Mouse (Mus musculus) embryonic facial prominence, embryonic 15.5 days (tissue): Measurements from ENCODE around the gene Hmg20b. TPM values are rescaled to one million over a fixed set of nuclear protein-coding genes. Genes with fewer than 3 reads are reported as not detected.

Source experiments
- ATAC-seq: fragments of 200-750 bp; cut with Nextera tagmentation; 2 replicates; pipeline ENCODE4 v1.8.0; 2017; ENCODE audit warnings: low read depth, moderate TSS enrichment; ENCODE audit not compliant: insufficient number of reproducible peaks, low FRiP score, low TSS enrichment
- H3K27ac ChIP-seq: fragments of 300-500 bp; sonication (generic); replicated peaks from 2 replicates; pipeline ENCODE4 v1.5.1; 2015; ENCODE audit warnings: mild to moderate bottlenecking, inconsistent platforms
- H3K27me3 ChIP-seq: fragments of 300-500 bp; sonication (generic); 2 replicates; pipeline ENCODE4 v1.6.1; 2015; ENCODE audit warnings: inconsistent platforms
- H3K36me3 ChIP-seq: fragments of 300-500 bp; sonication (generic); 2 replicates; pipeline ENCODE4 v1.6.1; 2015; ENCODE audit warnings: mild to moderate bottlenecking, inconsistent platforms
- H3K4me1 ChIP-seq: fragments of 300-500 bp; sonication (generic); 2 replicates; pipeline ENCODE4 v1.6.1; 2015; ENCODE audit warnings: inconsistent platforms
- H3K4me2 ChIP-seq: fragments of 300-500 bp; sonication (generic); replicated peaks from 2 replicates; pipeline ENCODE4 v1.6.1; 2015; ENCODE audit warnings: mild to moderate bottlenecking, inconsistent platforms
- H3K4me3 ChIP-seq: fragments of 300-500 bp; sonication (generic); replicated peaks from 2 replicates; pipeline ENCODE4 v1.5.1; 2015; ENCODE audit warnings: mild to moderate bottlenecking, inconsistent platforms
- H3K9ac ChIP-seq: fragments of 300-500 bp; sonication (generic); 2 replicates; pipeline ENCODE4 v1.6.1; 2015; ENCODE audit warnings: inconsistent platforms
- H3K9me3 ChIP-seq: fragments of 300-500 bp; sonication (generic); replicated peaks from 2 replicates; pipeline ENCODE4 v1.6.1; 2016; ENCODE audit warnings: inconsistent platforms
- WGBS: fragments of 180-500 bp; shearing (Covaris S2); methylation state at CpG from one replicate; pipeline ENCODE4 v1.1.7; 2015; 5-methylcytosine and 5-hydroxymethylcytosine counted together
- polyA plus RNA-seq: library from polyadenylated mRNA; unstranded; fragments of >200 nt; fragmentation: Nextera tagmentation; extraction: Ambion mirVana; gene quantifications from 2 replicates; pipeline ENCODE4 v1.2.1, GENCODE M21; 2015

The Hmg20b gene
- 94.7 and 96.1 TPM in 2 replicates for polyA plus RNA-seq

GRCm38 (mm10) chr10:81350351-81351063 lies at the start of gene Hmg20b:
TSS of gene Hmg20b (minus strand) at chr10:81350480.
- H3K4me2 ChIP-seq, result peak within 1 kb of the TSS; percentile 86
- H3K9ac ChIP-seq, result peak within 1 kb of the TSS; percentile 59
- peak within 1 kb of the TSS; percentile 64 for H3K4me3 ChIP-seq
- peak; percentile 96 for ATAC-seq
- H3K36me3 ChIP-seq, result peaks cover 13% of the 10 kb centered on the region
- no peaks in the 10 kb centered on the region for H3K27me3 ChIP-seq
- peak within 1 kb of the TSS; percentile 78 for H3K27ac ChIP-seq
- H3K4me1 ChIP-seq, result peaks cover 53% of the 10 kb centered on the region
- no peaks in the 10 kb centered on the region for H3K9me3 ChIP-seq
- WGBS, result under 1% methylated on average over 54 of the region's 54 CpGs

DNA sequence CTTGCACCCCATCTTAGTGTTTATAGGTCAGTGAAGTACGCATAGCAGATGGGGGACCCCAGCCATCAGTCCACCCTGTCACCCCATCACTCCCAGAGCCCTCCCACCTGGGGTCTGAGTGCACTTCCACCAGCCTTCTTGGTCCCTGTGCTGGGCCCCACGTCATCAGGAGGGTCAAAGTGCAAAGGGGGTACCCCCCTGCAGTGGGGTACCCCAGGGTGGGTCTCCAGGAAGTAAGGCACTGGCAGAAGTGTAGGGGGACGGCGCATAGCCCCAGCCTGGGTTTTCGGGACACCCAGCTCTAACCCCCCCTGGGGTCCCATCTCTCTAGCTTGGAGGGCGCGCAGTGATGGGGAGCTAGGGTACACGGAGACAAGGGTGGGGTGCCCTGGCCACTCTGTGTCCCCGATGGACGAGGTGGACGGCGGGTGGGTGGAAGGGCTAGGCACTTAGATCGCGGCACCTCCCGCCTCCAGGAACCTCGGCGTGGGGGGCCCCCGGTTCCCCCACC lies 49.6 kb upstream of the Hmg20b start:
- no peaks in the 10 kb centered on the region for H3K27me3 ChIP-seq
- H3K27ac ChIP-seq, result no peak overlapping the region
- WGBS, result 82% methylated on average over 18 of the region's 18 CpGs
- H3K4me1 ChIP-seq, result peaks cover 56% of the 10 kb centered on the region
- H3K9me3 ChIP-seq, result no peaks in the 10 kb centered on the region
- no peak overlapping the region for H3K4me2 ChIP-seq
- H3K36me3 ChIP-seq, result peaks cover 56% of the 10 kb centered on the region
- ATAC-seq, result no peak
- no peak overlapping the region for H3K9ac ChIP-seq
- H3K4me3 ChIP-seq, result no peak overlapping the region

DNA sequence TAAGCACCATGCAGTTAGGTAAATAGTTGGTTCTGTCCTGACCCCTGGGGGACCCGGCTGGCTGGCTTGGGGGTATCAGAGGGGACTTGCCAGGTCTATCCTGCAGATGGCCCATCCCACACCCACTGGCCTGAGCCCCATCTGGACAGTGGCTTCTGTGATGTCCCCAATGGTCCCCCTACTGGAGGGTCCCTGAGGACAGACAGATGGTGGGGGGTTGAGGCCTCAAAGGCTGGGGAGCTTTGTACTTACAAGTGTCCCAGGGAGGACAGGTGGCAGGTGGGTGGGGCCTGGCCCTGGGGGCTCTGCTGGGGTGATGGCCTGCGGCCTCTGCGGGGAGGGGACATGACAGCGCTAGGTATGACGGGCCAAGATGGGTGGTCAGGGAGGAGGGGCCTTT lies 49.0 kb upstream of the Hmg20b start:
- Histone ChIP-seq H3K27ac (no peak overlapping the region), H3K4me2 (no peak overlapping the region), H3K4me1 (peaks cover 53% of the 10 kb centered on the region), H3K4me3 (no peak overlapping the region), H3K36me3 (peaks cover 51% of the 10 kb centered on the region), H3K9me3 (no peaks in the 10 kb centered on the region), H3K9ac (no peak overlapping the region), H3K27me3 (no peaks in the 10 kb centered on the region)
- WGBS, result 61% methylated on average over 5 of the region's 5 CpGs
- no peak for ATAC-seq

GRCm38 (mm10) chr10:81396749-81397148 lies 46.5 kb upstream of the Hmg20b start:
- Histone ChIP-seq H3K27me3 (no peaks in the 10 kb centered on the region), H3K9me3 (no peaks in the 10 kb centered on the region), H3K36me3 (peaks cover 38% of the 10 kb centered on the region), H3K9ac (no peak overlapping the region), H3K4me3 (no peak overlapping the region), H3K4me2 (no peak overlapping the region), H3K27ac (peak overlapping the region; percentile 7; the same call in 1 of the 2 replicates), H3K4me1 (peaks cover 48% of the 10 kb centered on the region)
- WGBS, result 68% methylated on average over 5 of the region's 5 CpGs
- ATAC-seq, result no peak

DNA sequence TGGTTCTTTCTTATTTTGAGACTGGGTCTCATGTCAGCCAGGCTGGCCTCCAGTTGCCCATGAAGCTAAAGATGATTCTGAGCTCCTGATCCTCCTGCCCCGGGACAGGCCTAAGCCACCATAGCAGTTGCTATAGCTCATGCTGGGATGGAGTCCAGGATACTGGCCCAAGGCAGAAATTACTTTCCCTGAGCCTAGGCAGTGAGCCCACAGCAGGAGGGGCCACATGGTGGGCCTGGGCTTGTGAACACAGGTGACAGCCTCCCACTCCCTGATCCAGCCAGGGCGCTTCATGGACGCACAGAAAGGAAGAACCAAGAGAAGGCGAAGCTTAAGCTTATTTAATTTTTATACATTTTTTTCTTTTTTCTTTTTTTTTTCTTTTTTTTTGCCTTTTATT lies 45.6 kb upstream of the Hmg20b start:
- Histone ChIP-seq H3K4me1 (peaks cover 39% of the 10 kb centered on the region), H3K36me3 (peaks cover 37% of the 10 kb centered on the region), H3K27me3 (no peaks in the 10 kb centered on the region), H3K27ac (no peak overlapping the region; the same call in 1 of the 2 replicates), H3K9ac (no peak overlapping the region), H3K4me2 (no peak overlapping the region), H3K9me3 (no peaks in the 10 kb centered on the region), H3K4me3 (no peak overlapping the region)
- 85% methylated on average over 4 of the region's 4 CpGs for WGBS
- no peak for ATAC-seq

DNA sequence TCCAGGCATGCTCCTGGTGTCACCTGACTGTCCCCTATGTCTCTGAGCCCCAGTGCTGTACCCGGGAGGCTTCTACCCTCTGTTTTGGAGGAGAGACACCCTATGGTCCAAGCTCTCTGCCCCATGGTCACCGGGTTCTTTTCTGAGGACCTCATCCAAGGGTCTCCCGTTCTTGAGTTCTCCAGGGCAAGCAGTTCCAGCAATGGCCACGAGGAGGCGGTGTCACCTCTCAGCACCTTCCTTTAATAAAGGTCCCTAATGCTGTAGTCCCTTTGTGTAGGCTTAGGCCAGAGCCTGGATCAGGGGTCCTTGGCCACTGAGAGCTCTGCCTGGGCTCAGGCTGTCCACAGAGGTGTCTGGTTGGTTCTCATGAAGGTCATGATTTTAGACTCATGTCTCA lies 44.8 kb upstream of the Hmg20b start:
- H3K27ac ChIP-seq, result no peak overlapping the region

GRCm38 (mm10) chr10:81393456-81394063 lies 43.3 kb upstream of the Hmg20b start:
- 6% methylated on average over 19 of the region's 19 CpGs for WGBS
- H3K27ac ChIP-seq, result peak overlapping the region; percentile 60

More for the DNA sequence above, 44.8 kb upstream of the Hmg20b start:
- no peak for ATAC-seq
- no peak overlapping the region for H3K9ac ChIP-seq
- H3K4me1 ChIP-seq, result peaks cover 35% of the 10 kb centered on the region
- no peak overlapping the region for H3K4me2 ChIP-seq
- peaks cover 30% of the 10 kb centered on the region for H3K36me3 ChIP-seq
- no peak overlapping the region for H3K4me3 ChIP-seq
- WGBS, result 19% methylated on average over 5 of the region's 5 CpGs
- no peaks in the 10 kb centered on the region for H3K9me3 ChIP-seq
- no peaks in the 10 kb centered on the region for H3K27me3 ChIP-seq

GRCm38 (mm10) chr10:81392781-81393185 lies 42.5 kb upstream of the Hmg20b start, which contains the start of gene Smim24:
TSS of gene Smim24 (plus strand) at chr10:81393051.
- Histone ChIP-seq H3K4me2 (peak within 1 kb of the TSS; percentile 61), H3K27me3 (no peaks in the 10 kb centered on the region), H3K4me3 (peak within 1 kb of the TSS; percentile 30), H3K4me1 (peaks cover 43% of the 10 kb centered on the region), H3K36me3 (peaks cover 30% of the 10 kb centered on the region), H3K9ac (peak within 1 kb of the TSS; percentile 33), H3K27ac (peak within 1 kb of the TSS; percentile 60), H3K9me3 (no peaks in the 10 kb centered on the region)
- 62% methylated on average over 14 of the region's 14 CpGs for WGBS
- ATAC-seq, result no peak

More at GRCm38 (mm10) chr10:81393456-81394063, 43.3 kb upstream of the Hmg20b start:
- Histone ChIP-seq H3K27me3 (no peaks in the 10 kb centered on the region), H3K4me3 (peak overlapping the region; percentile 30), H3K4me2 (peak overlapping the region; percentile 61), H3K9me3 (no peaks in the 10 kb centered on the region), H3K4me1 (peaks cover 44% of the 10 kb centered on the region), H3K9ac (peak overlapping the region; percentile 33), H3K36me3 (peaks cover 28% of the 10 kb centered on the region)
- no peak for ATAC-seq

- H3K27ac ChIP-seq, result no peak overlapping the region
- no peak overlapping the region for H3K4me2 ChIP-seq
- H3K9ac ChIP-seq, result no peak overlapping the region
- ATAC-seq, result no peak
- H3K36me3 ChIP-seq, result peaks cover 30% of the 10 kb centered on the region
- H3K4me3 ChIP-seq, result no peak overlapping the region
- H3K9me3 ChIP-seq, result no peaks in the 10 kb centered on the region
- WGBS, result 77% methylated on average over 6 of the region's 6 CpGs
- H3K4me1 ChIP-seq, result peaks cover 37% of the 10 kb centered on the region
- H3K27me3 ChIP-seq, result no peaks in the 10 kb centered on the region
These were observed 42.0 kb upstream of the Hmg20b start for GRCm38 (mm10) chr10:81392270-81392669.

GRCm38 (mm10) chr10:81390678-81390965 lies 40.3 kb upstream of the Hmg20b start:
- Histone ChIP-seq H3K9ac (no peak overlapping the region), H3K27me3 (no peaks in the 10 kb centered on the region), H3K4me2 (no peak overlapping the region), H3K4me3 (no peak overlapping the region), H3K9me3 (no peaks in the 10 kb centered on the region), H3K27ac (no peak overlapping the region), H3K4me1 (peaks cover 38% of the 10 kb centered on the region), H3K36me3 (peaks cover 38% of the 10 kb centered on the region)
- ATAC-seq, result no peak
- 92% methylated on average over 13 of the region's 13 CpGs for WGBS

DNA sequence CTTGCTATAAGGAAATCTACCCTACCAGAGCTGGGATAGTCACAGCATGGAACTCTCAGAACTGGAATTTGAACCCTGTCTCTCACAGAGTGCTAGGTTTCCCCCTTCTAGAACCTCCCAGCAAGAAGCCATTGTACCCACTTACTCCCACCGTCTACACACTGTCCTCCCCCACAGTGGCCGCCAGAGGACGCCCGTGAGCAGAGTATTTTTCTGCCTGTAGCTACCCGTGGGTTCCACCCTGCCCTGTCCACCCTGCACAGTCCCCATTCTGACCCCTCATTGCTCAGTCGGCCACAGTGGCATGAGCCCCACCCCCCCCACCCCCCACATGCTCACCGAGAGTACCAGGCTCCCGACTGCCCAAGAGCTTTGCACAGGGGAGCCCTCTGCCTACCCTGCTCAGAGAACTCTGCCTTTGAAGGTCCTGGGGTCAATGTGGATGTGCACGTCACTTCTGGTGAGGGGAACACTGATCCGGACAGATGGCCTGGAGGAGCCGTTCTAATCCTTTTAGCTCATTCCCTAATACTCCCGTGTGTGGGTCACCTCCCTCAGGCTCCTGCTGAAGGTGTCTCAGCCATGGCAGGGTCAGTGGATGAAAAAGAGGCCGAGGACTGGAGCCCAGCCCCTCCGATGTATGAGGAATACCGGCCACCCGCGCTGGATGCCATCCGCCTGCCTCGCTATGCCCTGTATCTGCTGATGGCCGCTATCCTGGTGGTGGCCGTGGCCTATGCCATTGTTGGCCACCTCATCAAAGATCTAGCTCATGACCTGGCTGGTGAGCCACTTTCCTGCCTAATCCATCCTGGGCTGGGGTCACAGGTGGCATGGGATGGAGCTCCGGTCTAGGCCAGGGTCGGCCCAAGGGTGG lies 39.8 kb upstream of the Hmg20b start:
- 0 out of 2 replicates have a peak, but pooled peaks have one; percentile 45 for ATAC-seq
- peaks cover 38% of the 10 kb centered on the region for H3K36me3 ChIP-seq
- H3K9me3 ChIP-seq, result no peaks in the 10 kb centered on the region
- H3K4me1 ChIP-seq, result peaks cover 43% of the 10 kb centered on the region
- no peak overlapping the region for H3K9ac ChIP-seq
- no peaks in the 10 kb centered on the region for H3K27me3 ChIP-seq
- no peak overlapping the region for H3K27ac ChIP-seq
- H3K4me3 ChIP-seq, result no peak overlapping the region
- 58% methylated on average over 23 of the region's 23 CpGs for WGBS
- no peak overlapping the region for H3K4me2 ChIP-seq
